In genomic region chr14:118089806-118090392, GRCm38 (mm10) we compare ENCODE assay signal across 8 mouse cellular contexts. TPM values are rescaled to one million over a fixed set of nuclear protein-coding genes. Genes with fewer than 3 reads are reported as not detected.
DNase-seq lines count a peak whose midpoint lies in the region; ATAC-seq lines count a peak whose summit lies in the region.

No protein-coding gene starts in this region.

- H3K9me3 ChIP-seq in embryonic facial prominence, embryonic 10.5 days, result no peaks in the 10 kb centered on the region
- H3K9me3 ChIP-seq in intestine, embryonic 16.5 days (ENCODE audit: control insufficient read depth, low read length), result no peaks in the 10 kb centered on the region
- no peaks in the 10 kb centered on the region for H3K9me3 ChIP-seq in midbrain, embryonic 14.5 days (ENCODE audit: control insufficient read depth, low read length)

- under 1% methylated on average over 18 of the region's 18 CpGs for WGBS in embryonic facial prominence, embryonic 10.5 days
- 1% methylated on average over 18 of the region's 18 CpGs for WGBS in intestine, embryonic 16.5 days
- under 1% methylated on average over 18 of the region's 18 CpGs for WGBS in midbrain, embryonic 14.5 days

- peaks cover 24% of the 10 kb centered on the region for H3K4me1 ChIP-seq in embryonic facial prominence, embryonic 10.5 days
- 0 out of 2 replicates have a peak, but pooled peaks cover 4% of the 10 kb centered on the region for H3K4me1 ChIP-seq in intestine, embryonic 16.5 days (ENCODE audit: control insufficient read depth, insufficient read depth, low read length)
- H3K4me1 ChIP-seq in midbrain, embryonic 14.5 days (ENCODE audit: control insufficient read depth, insufficient read depth, low read length), result no peaks in the 10 kb centered on the region; the same call in 1 of the 2 replicates

- H3K36me3 ChIP-seq in embryonic facial prominence, embryonic 10.5 days (replicated peaks), result no peaks in the 10 kb centered on the region
- H3K36me3 ChIP-seq in intestine, embryonic 16.5 days (ENCODE audit: control insufficient read depth, insufficient read depth, low read length), result no peaks in the 10 kb centered on the region
- H3K36me3 ChIP-seq in midbrain, embryonic 14.5 days (ENCODE audit: control insufficient read depth, insufficient read depth, low read length), result no peaks in the 10 kb centered on the region

- H3K4me3 ChIP-seq in embryonic facial prominence, embryonic 10.5 days, result peak overlapping the region; percentile 82
- peak overlapping the region; percentile 77 for H3K4me3 ChIP-seq in intestine, embryonic 16.5 days (ENCODE audit: low read length)
- peak overlapping the region; percentile 54 for H3K4me3 ChIP-seq in midbrain, embryonic 14.5 days (replicated peaks; ENCODE audit: low read depth, low read length)

- peak overlapping the region; percentile 77 for H3K9ac ChIP-seq in intestine, embryonic 16.5 days (ENCODE audit: low read depth, low read length)
- H3K9ac ChIP-seq in midbrain, embryonic 14.5 days (replicated peaks; ENCODE audit: low read length), result no peak overlapping the region; the same call in 1 of the 2 replicates

- peak; percentile 38; the same call in 1 of the 2 replicates for ATAC-seq in cerebellum, adult (ENCODE audit: insufficient number of reproducible peaks, low FRiP score, low TSS enrichment)
- ATAC-seq in intestine, embryonic 16.5 days, result peak; percentile 60
- ATAC-seq in midbrain, embryonic 14.5 days (ENCODE audit: low FRiP score, low TSS enrichment), result peak; percentile 67

- peak overlapping the region; percentile 75 for H3K27ac ChIP-seq in embryonic facial prominence, embryonic 10.5 days (replicated peaks)
- H3K27ac ChIP-seq in intestine, embryonic 16.5 days (ENCODE audit: low read length), result peak overlapping the region; percentile 41
- no peak overlapping the region for H3K27ac ChIP-seq in midbrain, embryonic 14.5 days (replicated peaks; ENCODE audit: low read depth, low read length)

- peaks cover 34% of the 10 kb centered on the region; the same call in 1 of the 2 replicates for H3K27me3 ChIP-seq in embryonic facial prominence, embryonic 10.5 days (replicated peaks; ENCODE audit: low read depth, poor library complexity, severe bottlenecking)
- H3K27me3 ChIP-seq in intestine, embryonic 16.5 days (replicated peaks; ENCODE audit: control insufficient read depth, insufficient read depth, low read length), result no peaks in the 10 kb centered on the region
- H3K27me3 ChIP-seq in midbrain, embryonic 14.5 days (ENCODE audit: control insufficient read depth, insufficient read depth, low read length), result no peaks in the 10 kb centered on the region

- peak overlapping the region; percentile 62 for H3K4me2 ChIP-seq in intestine, embryonic 16.5 days (ENCODE audit: low read depth, low read length)
- H3K4me2 ChIP-seq in midbrain, embryonic 14.5 days (ENCODE audit: low read length), result peak overlapping the region; percentile 50

- DNase-seq in cerebellum, adult 11-12 months, result no peak
- DNase-seq in A20 (ENCODE audit: low read depth, low spot score), result peak; percentile 85
- no peak for DNase-seq in embryonic facial prominence, embryonic 10.5 days (ENCODE audit: low spot score)
- DNase-seq in midbrain, embryonic 14.5 days, result peak; percentile 57
- DNase-seq in ovary, postnatal 10 days (ENCODE audit: low spot score), result no peak
- no peak for DNase-seq in spleen, adult 12 weeks (ENCODE audit: low spot score)

RNA-seq across cellular contexts. Expression of gene Dct, which starts 37.9 kb away (rescaled TPM):
- 4.3 and 5.7 TPM in 2 replicates for polyA plus RNA-seq in embryonic facial prominence, embryonic 10.5 days (2016; fragmentation: Nextera tagmentation; extraction: Ambion mirVana)
- 1.8 TPM in 2 replicates for polyA plus RNA-seq in intestine, embryonic 16.5 days (2015; fragmentation: Nextera tagmentation; extraction: Ambion mirVana)
- 0.62 and 0.84 TPM in 2 replicates for polyA plus RNA-seq in midbrain, embryonic 14.5 days (2014; fragmentation: Nextera tagmentation; extraction: Ambion mirVana)

RNA-seq across cellular contexts. Expression of gene Tgds, which starts 42.7 kb away (rescaled TPM):
- 32.3 and 32.8 TPM in 2 replicates for polyA plus RNA-seq in embryonic facial prominence, embryonic 10.5 days (2016; fragmentation: Nextera tagmentation; extraction: Ambion mirVana)
- polyA plus RNA-seq in intestine, embryonic 16.5 days (2015; fragmentation: Nextera tagmentation; extraction: Ambion mirVana), result 31.4 and 31.8 TPM in 2 replicates
- 17.9 and 21.8 TPM in 2 replicates for polyA plus RNA-seq in midbrain, embryonic 14.5 days (2014; fragmentation: Nextera tagmentation; extraction: Ambion mirVana)

RNA-seq across cellular contexts. Expression of gene Gpr180, which starts 47.1 kb away (rescaled TPM):
- polyA plus RNA-seq in embryonic facial prominence, embryonic 10.5 days (2016; fragmentation: Nextera tagmentation; extraction: Ambion mirVana), result 40.9 and 44.6 TPM in 2 replicates
- polyA plus RNA-seq in intestine, embryonic 16.5 days (2015; fragmentation: Nextera tagmentation; extraction: Ambion mirVana), result 42.3 and 43.1 TPM in 2 replicates
- 33.4 and 38.8 TPM in 2 replicates for polyA plus RNA-seq in midbrain, embryonic 14.5 days (2014; fragmentation: Nextera tagmentation; extraction: Ambion mirVana)

Comparison
In these comparisons a context has a peak if more than half of its experiments do, and no peak if none do; other contexts are left out.
1. DNase-seq: peak in A20 (single experiment) and midbrain, embryonic 14.5 days (single experiment); none in cerebellum, adult 11-12 months (single experiment), embryonic facial prominence, embryonic 10.5 days (single experiment), ovary, postnatal 10 days (single experiment) and spleen, adult 12 weeks (single experiment).
2. Peak in every context shown above with its lines, with median percentiles within 50 percentile points of each other: ATAC-seq and H3K4me3 ChIP-seq.